In genomic region chr10:63157491-63157890, GRCm38 (mm10) we compare ENCODE assay signal across 34 mouse cellular contexts. TPM values are rescaled to one million over a fixed set of nuclear protein-coding genes. Genes with fewer than 3 reads are reported as not detected.
A peak's percentile ranks its signal among the peaks of the same experiment; 100 is the strongest.
DNase-seq lines count a peak whose midpoint lies in the region; ATAC-seq and TF ChIP-seq lines count a peak whose summit lies in the region.
"Had no signal": no experiment of that assay in that cellular context is flagged by ENCODE, and none has a peak within 500 bp of the region (broad histone marks: within the 10 kb centered on the region; RNA-seq: fewer than 3 reads in every experiment).

No protein-coding gene starts in this region.

- H3K79me2 ChIP-seq in liver, adult 2 months (ENCODE audit: control insufficient read depth, insufficient read depth, low read length) = no peaks in the 10 kb centered on the region

- DNase-seq in gastrocnemius, adult 2 months = no peak
- DNase-seq in gastrocnemius, postnatal 25 days = no peak
- DNase-seq in heart, postnatal 10 days = no peak
- DNase-seq in liver, adult 2 months (ENCODE audit: extremely low read depth, low read depth, low spot score) = no peak
- no peak for DNase-seq in liver
- peak; percentile 82 for DNase-seq in testis, postnatal 14 days (ENCODE audit: low spot score)
- DNase-seq in midbrain, embryonic 11.5 days (ENCODE audit: low spot score, missing footprints) = no peak
- DNase-seq: cerebellum, adult 2 months; cerebellum, postnatal 14 days; forebrain, postnatal 0 days; liver, embryonic 13.5 days; thymus, adult 18-20 months; thymus, postnatal 4 days had no signal

- ATAC-seq in heart, embryonic 12.5 days (ENCODE audit: insufficient number of reproducible peaks, low FRiP score) = no peak
- ATAC-seq in midbrain, embryonic 11.5 days (ENCODE audit: low FRiP score) = no peak
- ATAC-seq: activated CD4-positive, CD25-positive, alpha-beta regulatory T cell, adult 4 months; forebrain, postnatal 0 days; hindbrain, postnatal 0 days; midbrain, embryonic 13.5 days had no signal

- intact Hi-C loops in gastrocnemius, adult 2 months (cut with DNase I) = loop anchor here (5.0 kb wide), 2 partner anchors 40 to 130 kb away; no protein-coding TSS in a partner anchor
- intact Hi-C loops in heart, postnatal 10 days (cut with DNase I) = loop anchor here (5.0 kb wide), 2 partner anchors 45 to 85 kb away; partner anchors contain the start of genes Herc4 and Mypn

- no peaks in the 10 kb centered on the region for H3K9me3 ChIP-seq in heart, embryonic 12.5 days (replicated peaks)
- no peaks in the 10 kb centered on the region for H3K9me3 ChIP-seq in midbrain, embryonic 11.5 days (ENCODE audit: control insufficient read depth, low read length)
- H3K9me3 ChIP-seq: embryonic facial prominence, embryonic 10.5 days; embryonic facial prominence, embryonic 15.5 days; forebrain, embryonic 12.5 days; hindbrain, embryonic 12.5 days; intestine, embryonic 15.5 days; limb, embryonic 13.5 days; liver, embryonic 13.5 days; midbrain, embryonic 13.5 days had no signal

- no peak for TF ChIP-seq POLR2A in liver, adult 2 months (IDR thresholded peaks at IDR 0.05; ENCODE audit: extremely low read depth, insufficient read depth, low read length)

- no peaks in the 10 kb centered on the region for H3K36me3 ChIP-seq in heart, embryonic 12.5 days
- no peaks in the 10 kb centered on the region for H3K36me3 ChIP-seq in liver, adult 2 months (ENCODE audit: control insufficient read depth, insufficient read depth, low read length)
- H3K36me3 ChIP-seq in midbrain, embryonic 11.5 days (ENCODE audit: control insufficient read depth, insufficient read depth, low read length) = no peaks in the 10 kb centered on the region
- H3K36me3 ChIP-seq: embryonic facial prominence, embryonic 10.5 days; embryonic facial prominence, embryonic 15.5 days; forebrain, embryonic 12.5 days; hindbrain, embryonic 12.5 days; intestine, embryonic 15.5 days; limb, embryonic 13.5 days; liver, embryonic 13.5 days; midbrain, embryonic 13.5 days had no signal

- no peak overlapping the region for H3K9ac ChIP-seq in heart, embryonic 12.5 days
- no peak overlapping the region for H3K9ac ChIP-seq in liver, adult 2 months (ENCODE audit: low read depth, low read length)
- no peak overlapping the region for H3K9ac ChIP-seq in midbrain, embryonic 11.5 days (ENCODE audit: low read length)
- H3K9ac ChIP-seq: embryonic facial prominence, embryonic 15.5 days; forebrain, embryonic 12.5 days; forebrain, postnatal 0 days; hindbrain, embryonic 12.5 days; intestine, embryonic 15.5 days; limb, embryonic 13.5 days; liver, embryonic 13.5 days; midbrain, embryonic 13.5 days had no signal

- H3K4me1 ChIP-seq in heart, embryonic 12.5 days (replicated peaks) = peaks cover 30% of the 10 kb centered on the region
- H3K4me1 ChIP-seq in liver, adult 2 months (ENCODE audit: control insufficient read depth, insufficient read depth, low read length) = peaks cover 20% of the 10 kb centered on the region
- H3K4me1 ChIP-seq in midbrain, embryonic 11.5 days (ENCODE audit: control insufficient read depth, insufficient read depth, low read length) = no peaks in the 10 kb centered on the region
- H3K4me1 ChIP-seq: embryonic facial prominence, embryonic 10.5 days; embryonic facial prominence, embryonic 15.5 days; forebrain, embryonic 12.5 days; hindbrain, embryonic 12.5 days; intestine, embryonic 15.5 days; limb, embryonic 13.5 days; midbrain, embryonic 13.5 days had no signal

- 79% methylated on average over 4 of the region's 4 CpGs for WGBS in heart, embryonic 12.5 days
- 91% methylated on average over 4 of the region's 4 CpGs for WGBS in liver, adult 2 months
- WGBS in midbrain, embryonic 11.5 days = 78% methylated on average over 4 of the region's 4 CpGs

- TF ChIP-seq CTCF in gastrocnemius, adult 2 months (IDR thresholded peaks at IDR 0.05) = no peak
- no peak for TF ChIP-seq CTCF in liver, adult 2 months (IDR thresholded peaks at IDR 0.05; ENCODE audit: low read depth, low read length)

- H3K27me3 ChIP-seq in heart, embryonic 12.5 days (replicated peaks) = no peaks in the 10 kb centered on the region
- no peaks in the 10 kb centered on the region for H3K27me3 ChIP-seq in liver, adult 2 months (ENCODE audit: control insufficient read depth, insufficient read depth, low read length)
- no peaks in the 10 kb centered on the region for H3K27me3 ChIP-seq in midbrain, embryonic 11.5 days (ENCODE audit: control insufficient read depth, insufficient read depth, low read length)
- H3K27me3 ChIP-seq: CH12.LX; embryonic facial prominence, embryonic 15.5 days; forebrain, embryonic 12.5 days; hindbrain, embryonic 12.5 days; intestine, embryonic 15.5 days; limb, embryonic 13.5 days; liver, embryonic 13.5 days; midbrain, embryonic 13.5 days had no signal

- H3K4me2 ChIP-seq in heart, embryonic 12.5 days = no peak overlapping the region
- no peak overlapping the region for H3K4me2 ChIP-seq in midbrain, embryonic 11.5 days
- H3K4me2 ChIP-seq: embryonic facial prominence, embryonic 15.5 days; forebrain, embryonic 12.5 days; hindbrain, embryonic 12.5 days; intestine, embryonic 15.5 days; limb, embryonic 13.5 days; liver, embryonic 13.5 days; midbrain, embryonic 13.5 days had no signal

- H3K27ac ChIP-seq in gastrocnemius, adult 2 months = peak overlapping the region; percentile 90
- H3K27ac ChIP-seq in heart, embryonic 12.5 days (ENCODE audit: poor library complexity, severe bottlenecking) = peak overlapping the region; percentile 72
- peak overlapping the region; percentile 63 for H3K27ac ChIP-seq in liver, adult 2 months (replicated peaks; ENCODE audit: insufficient read depth, low read depth, low read length)
- H3K27ac ChIP-seq in midbrain, embryonic 11.5 days (ENCODE audit: low read depth, low read length) = no peak overlapping the region
- H3K27ac ChIP-seq: embryonic facial prominence, embryonic 10.5 days; embryonic facial prominence, embryonic 15.5 days; forebrain, embryonic 12.5 days; hindbrain, embryonic 12.5 days; hindbrain, postnatal 0 days; intestine, embryonic 15.5 days; kidney, postnatal 0 days; limb, embryonic 13.5 days; liver, embryonic 13.5 days; midbrain, embryonic 13.5 days had no signal

- H3K4me3 ChIP-seq in gastrocnemius, adult 2 months = peak overlapping the region; percentile 19; the same call in 1 of the 2 replicates
- no peak overlapping the region for H3K4me3 ChIP-seq in heart, embryonic 12.5 days
- no peak overlapping the region for H3K4me3 ChIP-seq in liver, adult 2 months (ENCODE audit: insufficient read depth, low read depth, low read length)
- H3K4me3 ChIP-seq in midbrain, embryonic 11.5 days (ENCODE audit: low read depth, low read length) = no peak overlapping the region
- H3K4me3 ChIP-seq: embryonic facial prominence, embryonic 10.5 days; embryonic facial prominence, embryonic 15.5 days; forebrain, embryonic 12.5 days; hindbrain, embryonic 12.5 days; intestine, embryonic 15.5 days; limb, embryonic 13.5 days; liver, embryonic 13.5 days; megakaryocyte, embryonic 14.5 days; midbrain, embryonic 13.5 days had no signal

RNA-seq across cellular contexts. Expression of gene Mypn, which starts 46.3 kb away (rescaled TPM):
- 100 to 1,000 TPM; 248 to 338 TPM for total RNA-seq in gastrocnemius, adult 2 months (2021)
- total RNA-seq in gastrocnemius, postnatal 25 days (2021) = 100 to 1,000 TPM; 239 to 253 TPM
- polyA plus RNA-seq in heart, embryonic 12.5 days (2016; fragmentation: Nextera tagmentation; extraction: Ambion mirVana) = 6.3 and 7.2 TPM in 2 replicates
- 10 to 100 TPM; 78.0 to 86.7 TPM for total RNA-seq in heart, postnatal 10 days (2021)
- under 0.01 TPM in 1 of 2 replicates, not detected in the other for total RNA-seq in liver, adult 2 months (2014; rRNA removed)
- polyA plus RNA-seq in liver, adult 2 months (2012; rRNA removed) = 0.12 TPM in 1 of 2 replicates, not detected in the other
- polyA plus RNA-seq in midbrain, embryonic 11.5 days (2014; fragmentation: Nextera tagmentation; extraction: Ambion mirVana) = 0.12 TPM in 1 of 2 replicates, not detected in the other
- total RNA-seq: granulocyte monocyte progenitor cell, adult 5-6 weeks had no signal
- polyA plus RNA-seq: embryonic facial prominence, embryonic 10.5 days; forebrain, embryonic 12.5 days; kidney, postnatal 0 days; stomach, embryonic 14.5 days had no signal

RNA-seq across cellular contexts. Expression of gene Atoh7, which starts 58.0 kb away (rescaled TPM):
- total RNA-seq in gastrocnemius, adult 2 months (2021) = not detected
- total RNA-seq in gastrocnemius, postnatal 25 days (2021) = not detected
- not detected in 2 replicates for polyA plus RNA-seq in heart, embryonic 12.5 days (2016; fragmentation: Nextera tagmentation; extraction: Ambion mirVana)
- total RNA-seq in heart, postnatal 10 days (2021) = not detected
- total RNA-seq in liver, adult 2 months (2014; rRNA removed) = not detected in 2 replicates
- not detected in 2 replicates for polyA plus RNA-seq in liver, adult 2 months (2012; rRNA removed)
- polyA plus RNA-seq in midbrain, embryonic 11.5 days (2014; fragmentation: Nextera tagmentation; extraction: Ambion mirVana) = 1.1 and 2.0 TPM in 2 replicates
- total RNA-seq: adrenal gland, adult 8-10 months; adrenal gland, postnatal 4 days; CH12.LX; ES-E14; granulocyte monocyte progenitor cell, adult 5-6 weeks had no signal
- polyA plus RNA-seq: activated CD4-positive, CD25-positive, alpha-beta regulatory T cell, adult 4 months; C2C12; intestine, embryonic 15.5 days; large intestine, adult 2 months; liver, embryonic 13.5 days; lung, postnatal 0 days; stomach, embryonic 14.5 days had no signal

Comparison
In these comparisons a context has a peak if more than half of its experiments do, and no peak if none do; other contexts are left out.
1. RNA of gene Mypn, which starts 46.3 kb away (total RNA-seq): 248 to 338 TPM in gastrocnemius, adult 2 months, 239 to 253 TPM in gastrocnemius, postnatal 25 days and 78.0 to 86.7 TPM in heart, postnatal 10 days; under 0.01 TPM in liver, adult 2 months; every median in the first group is over 10 times any median in the second.